Mouse (Mus musculus): ENCODE data around the gene Morc1.
A peak's percentile ranks its signal among the peaks of the same experiment; 100 is the strongest.

GRCm38 (mm10) chr16:48570354-48570753, 139.3 kb downstream of the Morc1 start:
- TF ChIP-seq CTCF (IDR thresholded peaks at IDR 0.05; ENCODE audit: borderline replicate concordance, insufficient read depth, low read depth, low read length) = peak; percentile 89
- no peak for TF ChIP-seq POLR2A (IDR thresholded peaks at IDR 0.05; ENCODE audit: borderline replicate concordance, insufficient read depth, low read length)
